Mouse (Mus musculus) Patski (cell line): ENCODE results near the gene Ndufv1. TPM values are rescaled to one million over a fixed set of nuclear protein-coding genes. Genes with fewer than 3 reads are reported as not detected.
"Not testable (repeated sequence)": the region's sequence is repeated elsewhere in the genome, so short reads cannot be mapped to it uniquely, and the experiment has no call there.

ENCODE experiments used
- ATAC-seq: fragments of 100-300 bp; one replicate; pipeline ENCODE4 v1.8.0; 2021
- CTCF ChIA-PET: fragments of 350-600 bp; sonication (Branson Sonifier 250); formaldehyde crosslinking; loops from one replicate; lab custom pipeline; 2022; ENCODE audit warnings: inconsistent platforms; lab: Charles Lee
- POLR2A ChIA-PET: fragments of 350-600 bp; sonication (Branson Sonifier 250); formaldehyde crosslinking; loops from one replicate; lab custom pipeline; 2022; ENCODE audit warnings: antibody characterized with exemption, inconsistent platforms; lab: Charles Lee
- DNase-seq: peaks from one replicate; pipeline ENCODE4 v3.0.0-alpha.2; 2011; ENCODE audit warnings: low read depth, low spot score
- H3K27me3 ChIP-seq: fragments of 371-371 bp; one replicate; pipeline ENCODE4 v1.5.1; 2021
- CTCF ChIP-seq: fragments of 100-300 bp; IDR thresholded peaks from one replicate; pipeline ENCODE4 v1.5.1; 2021
- in situ Hi-C: fragments of 300-500 bp; cut with MboI; formaldehyde crosslinking; loops from 3 replicates; pipeline ENCODE4 v1.11.1; 2018; ENCODE audit warnings: low pct_unique_long_range_greater_than_20kb, mixed read lengths
- polyA plus RNA-seq: library from polyadenylated mRNA; unstranded; gene quantifications from one replicate; pipeline ENCODE4 v1.2.3, GENCODE M21; 2021

Ndufv1 gene
- polyA plus RNA-seq = 231 TPM

- POLR2A ChIA-PET = interaction anchor here (2.9 kb wide), 1 partner anchor 12 kb away, joined by 14 read pairs; the partner anchor contains the start of genes Gm49405 and Nudt8
- peak; percentile 94 for ATAC-seq
- in situ Hi-C loops = no loop called here
- no peak for TF ChIP-seq CTCF
- no peaks in the 10 kb centered on the region for H3K27me3 ChIP-seq
- DNase-seq = peak; percentile 98
- CTCF ChIA-PET = interaction anchor here (0.8 to 3.1 kb wide), 16 partner anchors 10 to 96 kb away, joined by 3 to 31 read pairs (median 5); partner anchors contain the start of genes Acy3, Aldh3b1, Aldh3b3 and Doc2g
Observed at GRCm38 (mm10) chr19:4012432-4013022, at the start of gene Ndufv1. TSS of gene Ndufv1 (minus strand) at chr19:4012806.

GRCm38 (mm10) chr19:4060899-4061465 lies 48.4 kb upstream of the Ndufv1 start:
- H3K27me3 ChIP-seq = no peaks in the 10 kb centered on the region
- ChIA-PET POLR2A (interaction anchor here (0.7 kb wide), 1 partner anchor 17 kb away, joined by 3 read pairs; no protein-coding TSS in a partner anchor), CTCF (interaction anchor here (1.2 kb wide), 1 partner anchor 8 kb away, joined by 4 read pairs; no protein-coding TSS in a partner anchor)
- ATAC-seq = no peak
- DNase-seq = no peak
- in situ Hi-C loops = no loop called here
- no peak for TF ChIP-seq CTCF

- ATAC-seq, in situ Hi-C loops, DNase-seq, H3K27me3 ChIP-seq: not testable (repeated sequence)
- ChIA-PET POLR2A (interaction anchor here (0.7 kb wide), 1 partner anchor 17 kb away, joined by 3 read pairs; no protein-coding TSS in a partner anchor), CTCF (interaction anchor here (1.2 kb wide), 1 partner anchor 8 kb away, joined by 4 read pairs; no protein-coding TSS in a partner anchor)
Observed at GRCm38 (mm10) chr19:4060044-4060898, 47.7 kb upstream of the Ndufv1 start.

- ChIA-PET POLR2A (no interaction called here), CTCF (no interaction called here)
- DNase-seq (no peak), ATAC-seq (no peak)
- in situ Hi-C loops = no loop called here
- no peak for TF ChIP-seq CTCF
- no peaks in the 10 kb centered on the region for H3K27me3 ChIP-seq
Observed at GRCm38 (mm10) chr19:4059069-4059740, 46.6 kb upstream of the Ndufv1 start, which contains the start of gene Gstp3. TSS of gene Gstp3 (minus strand) at chr19:4059569.

GRCm38 (mm10) chr19:4058581-4058980 lies 46.0 kb upstream of the Ndufv1 start:
- POLR2A ChIA-PET = no interaction called here
- ATAC-seq (no peak), DNase-seq (no peak)
- CTCF ChIA-PET = interaction anchor here (1.3 kb wide), 1 partner anchor 10 kb away, joined by 3 read pairs; no protein-coding TSS in a partner anchor
- TF ChIP-seq CTCF = no peak
- H3K27me3 ChIP-seq = no peaks in the 10 kb centered on the region
- in situ Hi-C loops = no loop called here

GRCm38 (mm10) chr19:4057962-4058361 lies 45.4 kb upstream of the Ndufv1 start:
- no peak for DNase-seq
- ATAC-seq = no peak
- in situ Hi-C loops = no loop called here
- no peak for TF ChIP-seq CTCF
- ChIA-PET POLR2A (interaction anchor here (2.8 kb wide), 1 partner anchor 11 kb away, joined by 21 read pairs; the partner anchor contains the start of gene Gstp2), CTCF (interaction anchor here (1.3 to 1.6 kb wide), 2 partner anchors 10 to 12 kb away, joined by 3 to 4 read pairs; partner anchors contain the start of gene Gstp2)
- no peaks in the 10 kb centered on the region for H3K27me3 ChIP-seq

- no peak for ATAC-seq
- ChIA-PET POLR2A (interaction anchor here (0.6 to 2.8 kb wide), 2 partner anchors 11 to 84 kb away, joined by 3 to 21 read pairs; partner anchors contain the start of gene Gstp2), CTCF (interaction anchor here (1.3 to 1.6 kb wide), 3 partner anchors 9 to 110 kb away, joined by 3 to 4 read pairs (median 3); partner anchors contain the start of gene Gstp2)
- in situ Hi-C loops = no loop called here
- DNase-seq = no peak
- TF ChIP-seq CTCF = no peak
- H3K27me3 ChIP-seq = no peaks in the 10 kb centered on the region
Observed at GRCm38 (mm10) chr19:4057389-4057788, 44.8 kb upstream of the Ndufv1 start.

GRCm38 (mm10) chr19:4056727-4057126 lies 44.1 kb upstream of the Ndufv1 start:
- POLR2A ChIA-PET = interaction anchor here (0.6 to 2.8 kb wide), 4 partner anchors 10 to 133 kb away, joined by 3 to 21 read pairs (median 4); partner anchors contain the start of gene Gstp2
- in situ Hi-C loops = no loop called here
- no peak for DNase-seq
- CTCF ChIA-PET = interaction anchor here (1.3 to 3.3 kb wide), 3 partner anchors 11 to 110 kb away, joined by 3 to 12 read pairs (median 4); partner anchors contain the start of gene Gstp2
- no peak for ATAC-seq
- no peaks in the 10 kb centered on the region for H3K27me3 ChIP-seq
- no peak for TF ChIP-seq CTCF

GRCm38 (mm10) chr19:4055947-4056693 lies 43.5 kb upstream of the Ndufv1 start:
- no peaks in the 10 kb centered on the region for H3K27me3 ChIP-seq
- no peak for TF ChIP-seq CTCF
- ChIA-PET CTCF (interaction anchor here (1.3 to 3.3 kb wide), 3 partner anchors 28 to 109 kb away, joined by 3 to 12 read pairs (median 7); no protein-coding TSS in a partner anchor), POLR2A (interaction anchor here (0.6 to 2.8 kb wide), 3 partner anchors 9 to 357 kb away, joined by 3 to 21 read pairs (median 5); partner anchors contain the start of gene Gstp2)
- ATAC-seq = no peak
- in situ Hi-C loops = no loop called here
- DNase-seq = no peak
